Mouse (Mus musculus) heart, postnatal 0 days (tissue): ENCODE results near the gene Rnase2a.

Experiments
- CTCF ChIP-seq: IDR thresholded peaks from 2 replicates; pipeline ENCODE4 v1.5.1; 2016; ENCODE audit warnings: antibody characterized with exemption, control low read depth, low read depth
- EP300 ChIP-seq: IDR thresholded peaks from 2 replicates; pipeline ENCODE4 v1.6.1; 2016; ENCODE audit warnings: antibody characterized with exemption, low read depth

- TF ChIP-seq CTCF (no peak), EP300 (no peak)
Observed at GRCm38 (mm10) chr14:51259741-51260140, 3.8 kb upstream of the Rnase2a start.
